Mouse (Mus musculus) heart, postnatal 4 days (tissue): ENCODE measurements at regions not wholly inside any gene's neighbourhood (a gene's known extent, or its start where the extent isn't known, plus 50 kb on each side); places are given as distances from the start of the nearest gene placed in this dataset.

Source experiments
- DNase-seq: peaks from one replicate; pipeline ENCODE4 v3.0.0; 2021

GRCm38 (mm10) chr9:30770436-30771173 lies 151.6 kb downstream of the Adamts15 start:
- DNase-seq: no peak

- no peak for DNase-seq
Measured at GRCm38 (mm10) chr9:30769435-30769729, 152.9 kb downstream of the Adamts15 start.

GRCm38 (mm10) chr9:30768665-30769434 lies 153.4 kb downstream of the Adamts15 start:
- DNase-seq: no peak

GRCm38 (mm10) chr9:30766701-30767100 lies 155.6 kb downstream of the Adamts15 start:
- no peak for DNase-seq

GRCm38 (mm10) chr9:30766171-30766570 lies 156.1 kb downstream of the Adamts15 start:
- no peak for DNase-seq

- DNase-seq: no peak
Measured at GRCm38 (mm10) chr9:30765017-30765569, 157.2 kb downstream of the Adamts15 start.

- DNase-seq: peak; percentile 39
Measured at GRCm38 (mm10) chr9:30762913-30763312, 159.3 kb downstream of the Adamts15 start.

- DNase-seq: no peak
Measured at GRCm38 (mm10) chr9:30758121-30758520, 164.1 kb downstream of the Adamts15 start.

GRCm38 (mm10) chr9:30757406-30757805 lies 164.8 kb downstream of the Adamts15 start:
- DNase-seq: no peak

GRCm38 (mm10) chr9:30756796-30757195 lies 165.5 kb downstream of the Adamts15 start:
- DNase-seq: no peak

- no peak for DNase-seq
Measured at GRCm38 (mm10) chr9:30755586-30755985, 166.7 kb downstream of the Adamts15 start.

- DNase-seq: no peak
Measured at GRCm38 (mm10) chr9:30754826-30755225, 167.4 kb downstream of the Adamts15 start.

- no peak for DNase-seq
Measured at GRCm38 (mm10) chr9:30743471-30743870, 178.8 kb downstream of the Adamts15 start.

GRCm38 (mm10) chr9:30742471-30743098 lies 179.7 kb downstream of the Adamts15 start:
- no peak for DNase-seq

GRCm38 (mm10) chr9:30731687-30732086 lies 190.6 kb downstream of the Adamts15 start:
- no peak for DNase-seq

GRCm38 (mm10) chr9:30723364-30724070 lies 198.7 kb downstream of the Adamts15 start:
- no peak for DNase-seq

GRCm38 (mm10) chr9:30721861-30722260 lies 200.4 kb downstream of the Adamts15 start:
- no peak for DNase-seq

- DNase-seq: peak; percentile 12
Measured at GRCm38 (mm10) chr9:30716421-30717170, 205.7 kb downstream of the Adamts15 start.

- DNase-seq: no peak
Measured at GRCm38 (mm10) chr9:30710131-30710530, 212.1 kb downstream of the Adamts15 start.

- peak; percentile 52 for DNase-seq
Measured at GRCm38 (mm10) chr9:30699848-30700247, 222.4 kb downstream of the Adamts15 start.

- DNase-seq: no peak
Measured at GRCm38 (mm10) chr9:30697533-30697932, 224.7 kb downstream of the Adamts15 start.

GRCm38 (mm10) chr9:30668095-30668494 lies 241.2 kb downstream of the Snx19 start:
- no peak for DNase-seq
